Mouse (Mus musculus) intestine, embryonic 15.5 days (tissue): ENCODE measurements around the gene Hmcn2. TPM values are rescaled to one million over a fixed set of nuclear protein-coding genes. Genes with fewer than 3 reads are reported as not detected.

Experiments used
- ATAC-seq: fragments of 200-750 bp; cut with Nextera tagmentation; 2 replicates; pipeline ENCODE4 v1.8.0; 2017; ENCODE audit warnings: moderate TSS enrichment, moderate library complexity
- H3K27ac ChIP-seq: fragments of 300-500 bp; sonication (generic); 2 replicates; pipeline ENCODE4 v1.5.1; 2015; ENCODE audit warnings: mild to moderate bottlenecking, inconsistent platforms
- H3K27me3 ChIP-seq: fragments of 300-500 bp; sonication (generic); replicated peaks from 2 replicates; pipeline ENCODE4 v1.6.1; 2015; ENCODE audit warnings: inconsistent platforms
- H3K36me3 ChIP-seq: fragments of 300-500 bp; sonication (generic); 2 replicates; pipeline ENCODE4 v1.6.1; 2015; ENCODE audit warnings: inconsistent platforms
- H3K4me1 ChIP-seq: fragments of 300-500 bp; sonication (generic); replicated peaks from 2 replicates; pipeline ENCODE4 v1.6.1; 2015; ENCODE audit warnings: inconsistent platforms
- H3K4me2 ChIP-seq: fragments of 300-500 bp; sonication (generic); replicated peaks from 2 replicates; pipeline ENCODE4 v1.6.1; 2015; ENCODE audit warnings: mild to moderate bottlenecking, inconsistent platforms
- H3K4me3 ChIP-seq: fragments of 300-500 bp; sonication (generic); replicated peaks from 2 replicates; pipeline ENCODE4 v1.5.1; 2015; ENCODE audit warnings: inconsistent platforms
- H3K9ac ChIP-seq: fragments of 300-500 bp; sonication (generic); 2 replicates; pipeline ENCODE4 v1.6.1; 2015; ENCODE audit warnings: inconsistent platforms
- H3K9me3 ChIP-seq: fragments of 300-500 bp; sonication (generic); 2 replicates; pipeline ENCODE4 v1.6.1; 2016; ENCODE audit warnings: inconsistent platforms
- WGBS: fragments of 180-500 bp; shearing (Covaris S2); methylation state at CpG from one replicate; pipeline ENCODE4 v1.1.7; 2015; 5-methylcytosine and 5-hydroxymethylcytosine counted together
- polyA plus RNA-seq: library from polyadenylated mRNA; unstranded; fragments of >200 nt; fragmentation: Nextera tagmentation; extraction: Ambion mirVana; gene quantifications from 2 replicates; pipeline ENCODE4 v1.2.1, GENCODE M21; 2015

Hmcn2 gene
- polyA plus RNA-seq: 3.3 and 4.2 TPM in 2 replicates

- ATAC-seq: no peak
- peak within 1 kb of the TSS; percentile 23; the same call in 1 of the 2 replicates for H3K9ac ChIP-seq
- no peaks in the 10 kb centered on the region for H3K36me3 ChIP-seq
- H3K27ac ChIP-seq: no peak within 1 kb of the TSS
- no peaks in the 10 kb centered on the region for H3K9me3 ChIP-seq
- 2% methylated on average over 33 of the region's 33 CpGs for WGBS
- H3K4me3 ChIP-seq: peak within 1 kb of the TSS; percentile 34
- H3K4me2 ChIP-seq: peak within 1 kb of the TSS; percentile 59
- peaks cover 58% of the 10 kb centered on the region for H3K27me3 ChIP-seq
- peaks cover 5% of the 10 kb centered on the region; the same call in 1 of the 2 replicates for H3K4me1 ChIP-seq
Observed at GRCm38 (mm10) chr2:31314007-31314465, at the start of gene Hmcn2. TSS of gene Hmcn2 (plus strand) at chr2:31314415.

GRCm38 (mm10) chr2:31267447-31267846 lies 46.8 kb upstream of the Hmcn2 start:
- H3K4me2 ChIP-seq: no peak overlapping the region

GRCm38 (mm10) chr2:31268631-31269030 lies 45.6 kb upstream of the Hmcn2 start:
- Histone ChIP-seq H3K4me1 (peaks cover 22% of the 10 kb centered on the region), H3K4me2 (no peak overlapping the region), H3K9ac (no peak overlapping the region), H3K4me3 (no peak overlapping the region), H3K36me3 (no peaks in the 10 kb centered on the region), H3K27ac (no peak overlapping the region), H3K9me3 (no peaks in the 10 kb centered on the region), H3K27me3 (no peaks in the 10 kb centered on the region)
- ATAC-seq: no peak
- WGBS: 49% methylated on average over 5 of the region's 5 CpGs

More at GRCm38 (mm10) chr2:31267447-31267846, 46.8 kb upstream of the Hmcn2 start:
- Histone ChIP-seq H3K27me3 (no peaks in the 10 kb centered on the region), H3K36me3 (no peaks in the 10 kb centered on the region), H3K9ac (no peak overlapping the region), H3K27ac (no peak overlapping the region), H3K4me1 (peaks cover 34% of the 10 kb centered on the region), H3K4me3 (no peak overlapping the region), H3K9me3 (no peaks in the 10 kb centered on the region)
- ATAC-seq: no peak
- WGBS: 50% methylated on average over 6 of the region's 6 CpGs

- Histone ChIP-seq H3K4me2 (no peak overlapping the region), H3K4me3 (no peak overlapping the region), H3K9me3 (no peaks in the 10 kb centered on the region), H3K36me3 (no peaks in the 10 kb centered on the region), H3K9ac (no peak overlapping the region), H3K4me1 (peaks cover 16% of the 10 kb centered on the region), H3K27ac (no peak overlapping the region), H3K27me3 (no peaks in the 10 kb centered on the region)
- WGBS: 96% methylated on average over 6 of the region's 6 CpGs
- no peak for ATAC-seq
Observed at GRCm38 (mm10) chr2:31269188-31269587, 45.0 kb upstream of the Hmcn2 start.

- WGBS: 97% methylated on average over 10 of the region's 10 CpGs
- Histone ChIP-seq H3K9me3 (no peaks in the 10 kb centered on the region), H3K4me2 (no peak overlapping the region), H3K4me1 (peaks cover 10% of the 10 kb centered on the region), H3K36me3 (no peaks in the 10 kb centered on the region), H3K9ac (no peak overlapping the region), H3K4me3 (no peak overlapping the region), H3K27ac (no peak overlapping the region), H3K27me3 (no peaks in the 10 kb centered on the region)
- no peak for ATAC-seq
Observed at GRCm38 (mm10) chr2:31269847-31270246, 44.4 kb upstream of the Hmcn2 start.

- H3K4me3 ChIP-seq: no peak overlapping the region
- no peaks in the 10 kb centered on the region for H3K9me3 ChIP-seq
- H3K27me3 ChIP-seq: no peaks in the 10 kb centered on the region
- H3K4me2 ChIP-seq: no peak overlapping the region
- H3K9ac ChIP-seq: no peak overlapping the region
- no peak for ATAC-seq
- H3K27ac ChIP-seq: no peak overlapping the region
- H3K4me1 ChIP-seq: peaks cover 4% of the 10 kb centered on the region
- 87% methylated on average over 8 of the region's 8 CpGs for WGBS
- 0 out of 2 replicates have a peak, but pooled peaks cover 1% of the 10 kb centered on the region for H3K36me3 ChIP-seq
Observed at GRCm38 (mm10) chr2:31270470-31270869, 43.7 kb upstream of the Hmcn2 start.

- no peaks in the 10 kb centered on the region; the same call in 1 of the 2 replicates for H3K4me1 ChIP-seq
- WGBS: 92% methylated on average over 1 of the region's 1 CpGs
- H3K27me3 ChIP-seq: no peaks in the 10 kb centered on the region
- 0 out of 2 replicates have a peak, but pooled peaks cover 3% of the 10 kb centered on the region for H3K36me3 ChIP-seq
- H3K9ac ChIP-seq: no peak overlapping the region
- H3K4me2 ChIP-seq: no peak overlapping the region
- no peak overlapping the region for H3K4me3 ChIP-seq
- no peak overlapping the region for H3K27ac ChIP-seq
- no peaks in the 10 kb centered on the region for H3K9me3 ChIP-seq
- no peak for ATAC-seq
Observed at GRCm38 (mm10) chr2:31271071-31271470, 43.1 kb upstream of the Hmcn2 start.

- no peak for ATAC-seq
- Histone ChIP-seq H3K4me3 (no peak overlapping the region), H3K9me3 (no peaks in the 10 kb centered on the region), H3K27me3 (no peaks in the 10 kb centered on the region), H3K4me2 (no peak overlapping the region), H3K4me1 (no peaks in the 10 kb centered on the region), H3K9ac (no peak overlapping the region), H3K36me3 (0 out of 2 replicates have a peak, but pooled peaks cover 3% of the 10 kb centered on the region), H3K27ac (no peak overlapping the region)
- WGBS: 94% methylated on average over 6 of the region's 6 CpGs
Observed at GRCm38 (mm10) chr2:31274993-31275392, 39.2 kb upstream of the Hmcn2 start.

GRCm38 (mm10) chr2:31277810-31278209 lies 36.4 kb upstream of the Hmcn2 start:
- Histone ChIP-seq H3K36me3 (peaks cover 7% of the 10 kb centered on the region; the same call in 1 of the 2 replicates), H3K27ac (no peak overlapping the region), H3K4me2 (no peak overlapping the region), H3K9ac (no peak overlapping the region), H3K9me3 (no peaks in the 10 kb centered on the region), H3K27me3 (no peaks in the 10 kb centered on the region), H3K4me1 (no peaks in the 10 kb centered on the region), H3K4me3 (no peak overlapping the region)
- 73% methylated on average over 6 of the region's 6 CpGs for WGBS
- ATAC-seq: no peak

- Histone ChIP-seq H3K27me3 (no peaks in the 10 kb centered on the region), H3K4me1 (no peaks in the 10 kb centered on the region), H3K4me2 (no peak overlapping the region), H3K4me3 (no peak overlapping the region), H3K36me3 (peaks cover 7% of the 10 kb centered on the region; the same call in 1 of the 2 replicates), H3K9me3 (no peaks in the 10 kb centered on the region), H3K9ac (no peak overlapping the region), H3K27ac (no peak overlapping the region)
- 81% methylated on average over 5 of the region's 5 CpGs for WGBS
- no peak for ATAC-seq
Observed at GRCm38 (mm10) chr2:31278483-31278882, 35.7 kb upstream of the Hmcn2 start.

GRCm38 (mm10) chr2:31281138-31281537 lies 33.1 kb upstream of the Hmcn2 start:
- H3K27me3 ChIP-seq: no peaks in the 10 kb centered on the region
- H3K4me1 ChIP-seq: no peaks in the 10 kb centered on the region
- H3K4me3 ChIP-seq: no peak overlapping the region
- H3K4me2 ChIP-seq: no peak overlapping the region
- ATAC-seq: no peak
- 86% methylated on average over 8 of the region's 8 CpGs for WGBS
- H3K9me3 ChIP-seq: no peaks in the 10 kb centered on the region
- no peak overlapping the region for H3K9ac ChIP-seq
- H3K36me3 ChIP-seq: peaks cover 7% of the 10 kb centered on the region; the same call in 1 of the 2 replicates
- no peak overlapping the region for H3K27ac ChIP-seq

- Histone ChIP-seq H3K9me3 (no peaks in the 10 kb centered on the region), H3K27ac (no peak overlapping the region), H3K4me3 (no peak overlapping the region), H3K4me2 (no peak overlapping the region), H3K36me3 (peaks cover 12% of the 10 kb centered on the region; the same call in 1 of the 2 replicates), H3K9ac (no peak overlapping the region), H3K4me1 (no peaks in the 10 kb centered on the region), H3K27me3 (no peaks in the 10 kb centered on the region)
- WGBS: 56% methylated on average over 7 of the region's 7 CpGs
- ATAC-seq: no peak
Observed at GRCm38 (mm10) chr2:31282266-31282665, 31.9 kb upstream of the Hmcn2 start.

GRCm38 (mm10) chr2:31282880-31283279 lies 31.3 kb upstream of the Hmcn2 start:
- H3K9ac ChIP-seq: no peak overlapping the region
- H3K27ac ChIP-seq: no peak overlapping the region
- ATAC-seq: no peak
- peaks cover 14% of the 10 kb centered on the region; the same call in 1 of the 2 replicates for H3K36me3 ChIP-seq
- no peak overlapping the region for H3K4me2 ChIP-seq
- no peaks in the 10 kb centered on the region for H3K4me1 ChIP-seq
- H3K4me3 ChIP-seq: no peak overlapping the region
- no peaks in the 10 kb centered on the region for H3K27me3 ChIP-seq
- 89% methylated on average over 12 of the region's 12 CpGs for WGBS
- no peaks in the 10 kb centered on the region for H3K9me3 ChIP-seq
